Mouse (Mus musculus): Measurements from ENCODE around the gene Utrn.

GRCm38 (mm10) chr10:12881911-12882310 lies 12.7 kb upstream of the Utrn start:
- TF ChIP-seq CTCF (IDR thresholded peaks at IDR 0.05; ENCODE audit: extremely low read depth, insufficient read depth, low read length) (no peak), POLR2A (IDR thresholded peaks at IDR 0.05; ENCODE audit: extremely low read depth, insufficient read depth, low read length) (no peak)

Measured in cortical plate, adult 2 months (tissue).